Mouse (Mus musculus) kidney, adult 9 months (tissue): ENCODE data around the gene Lix1.

Source experiments
- DNase-seq: peaks from one replicate; pipeline ENCODE4 v3.0.0; 2022

Lix1 gene

DNA sequence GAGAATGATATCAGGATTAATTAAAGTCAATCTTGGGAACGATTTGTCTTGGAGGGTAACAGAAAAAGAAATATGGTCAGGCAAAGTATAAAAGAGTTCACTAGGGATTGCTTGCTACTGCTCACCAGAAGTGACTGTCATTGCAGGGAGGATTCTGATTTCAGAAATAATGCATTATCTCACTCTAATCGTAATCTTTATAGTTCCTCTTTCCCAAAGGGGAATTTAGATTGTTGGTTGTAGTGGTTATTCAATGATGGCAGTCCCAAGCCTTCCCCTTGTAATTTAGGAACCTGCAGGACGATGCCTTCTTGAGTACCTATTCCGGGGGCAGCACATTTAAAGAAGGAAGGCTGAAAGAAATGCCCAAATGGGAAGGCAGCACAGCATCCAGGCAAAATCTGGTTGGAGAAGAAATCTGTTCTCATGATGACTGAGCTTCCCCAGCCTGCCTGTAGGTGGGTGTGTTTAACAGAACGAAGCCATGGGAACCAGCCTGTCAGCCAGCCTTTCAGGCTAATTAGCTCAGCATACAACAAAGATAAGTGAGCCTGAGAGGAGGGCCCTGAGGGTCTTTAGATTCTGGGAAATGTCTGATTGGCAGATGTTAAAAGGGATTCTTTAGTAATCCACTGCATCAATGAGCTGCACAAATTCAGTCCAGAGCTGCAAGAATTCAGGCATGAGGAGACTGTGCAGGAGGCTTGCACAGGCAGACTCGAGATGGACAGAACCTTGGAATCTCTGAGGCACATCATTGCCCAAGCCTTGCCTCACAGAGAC is at the start of gene Lix1:
Gene Lix1, plus strand, starts transcription at position 451 of the 783 bp plus-strand sequence.
- DNase-seq = peak; percentile 22

DNA sequence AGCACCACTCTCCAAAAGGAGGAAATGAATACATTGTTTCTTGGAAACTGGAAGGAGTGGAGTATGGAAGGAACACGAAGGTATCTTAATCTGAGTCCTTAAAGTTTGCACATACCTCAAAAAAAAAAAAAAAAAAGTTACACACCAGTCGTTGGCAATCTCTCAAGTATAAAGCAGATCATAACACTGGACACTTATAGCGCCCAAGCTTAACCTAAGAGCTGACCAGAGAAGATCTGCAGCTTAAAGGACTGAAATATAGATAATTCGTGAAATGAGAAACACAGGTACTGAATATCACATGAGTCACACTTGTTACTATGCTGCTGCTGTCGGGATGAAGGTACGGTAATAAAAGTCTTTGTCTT is 28.9 kb upstream of the Lix1 start:
- no peak for DNase-seq

DNA sequence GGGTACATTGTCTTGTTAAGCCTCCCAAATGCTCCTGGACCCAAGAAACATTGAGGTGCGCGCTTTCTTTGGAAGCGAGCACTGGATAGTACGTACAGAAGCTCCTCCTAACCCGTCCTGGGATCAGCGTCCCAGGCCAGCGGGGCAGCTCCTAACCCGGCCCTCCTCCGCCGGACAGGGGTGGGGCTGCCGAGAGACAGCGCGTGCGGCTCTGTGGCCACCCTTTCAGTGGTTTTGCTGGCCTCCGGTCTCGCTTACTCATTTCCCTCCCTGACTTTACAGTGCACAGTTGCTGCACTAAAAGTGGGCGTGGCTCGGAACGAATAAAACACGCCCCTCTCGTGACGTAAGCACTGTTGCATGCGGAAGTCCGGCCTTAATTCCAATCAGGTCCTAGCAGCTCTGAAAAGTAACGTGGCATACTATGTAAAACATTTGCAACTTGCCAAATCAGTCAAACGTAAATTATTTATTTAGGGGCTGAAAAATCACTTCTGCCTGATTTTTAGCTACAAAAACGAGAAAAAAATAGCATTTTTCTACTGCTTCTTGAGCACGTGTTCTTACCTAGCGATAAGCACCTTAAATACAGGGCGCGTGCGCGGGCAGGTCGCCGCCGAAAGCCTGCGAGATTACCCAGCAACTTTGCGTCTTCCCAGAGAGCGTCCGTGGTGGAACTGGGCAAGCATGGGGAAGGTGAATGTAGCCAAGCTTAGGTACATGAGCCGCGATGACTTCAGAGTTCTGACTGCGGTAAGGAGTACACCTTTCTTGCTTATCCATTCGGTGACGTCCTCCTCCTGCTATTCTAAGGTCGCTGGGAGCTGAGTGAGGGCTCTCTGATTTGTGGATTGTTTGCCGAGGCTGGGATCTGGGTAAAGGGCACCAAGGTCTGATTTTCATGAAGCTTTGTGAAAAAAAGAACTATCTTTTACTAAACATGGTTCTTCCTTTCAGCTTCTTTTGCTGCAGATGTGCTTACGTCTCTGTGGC is 28.3 kb upstream of the Lix1 start, which contains the start of gene Riok2:
Gene Riok2, plus strand, starts transcription at position 392 of the 993 bp plus-strand sequence.
- DNase-seq = peak; percentile 99

DNA sequence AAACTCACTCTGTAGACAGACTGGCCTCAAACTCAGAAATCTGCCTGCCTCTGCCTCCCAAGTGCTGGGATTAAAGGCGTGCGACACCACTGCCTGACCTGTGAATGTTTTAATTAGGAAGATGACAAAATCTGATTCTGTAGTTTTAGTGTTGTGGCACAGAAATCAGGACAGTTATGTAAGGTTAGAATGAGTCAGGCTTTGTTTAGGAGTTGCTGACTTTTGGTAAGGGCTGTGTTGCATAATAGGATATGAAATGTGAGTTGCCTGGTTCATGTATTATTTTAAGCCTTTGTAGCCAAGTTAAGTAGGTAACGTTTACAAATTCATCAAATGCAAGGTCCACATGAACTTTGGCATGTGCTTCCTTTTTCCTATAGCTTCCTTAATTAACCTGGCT is 26.9 kb upstream of the Lix1 start:
- DNase-seq = no peak

DNA sequence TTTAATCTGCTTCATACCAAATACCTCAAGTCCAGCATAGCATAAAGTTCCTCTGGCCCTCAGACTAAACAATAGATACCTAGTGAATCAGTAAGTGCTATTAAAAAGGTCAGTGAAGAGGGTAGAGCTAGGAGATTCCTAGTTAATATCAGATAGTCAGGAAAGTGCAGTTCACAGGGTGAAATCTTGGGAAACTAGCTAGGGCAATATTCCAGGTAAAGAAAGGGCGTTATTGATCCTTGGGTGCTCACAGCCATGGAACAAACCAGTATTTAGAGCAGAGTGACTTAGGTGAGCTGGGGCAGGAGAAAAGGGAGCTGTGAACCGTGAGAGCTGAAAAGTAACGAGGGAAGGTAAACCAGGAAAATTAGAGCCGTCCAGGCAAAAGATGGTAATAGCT is 18.8 kb upstream of the Lix1 start:
- DNase-seq = no peak

DNA sequence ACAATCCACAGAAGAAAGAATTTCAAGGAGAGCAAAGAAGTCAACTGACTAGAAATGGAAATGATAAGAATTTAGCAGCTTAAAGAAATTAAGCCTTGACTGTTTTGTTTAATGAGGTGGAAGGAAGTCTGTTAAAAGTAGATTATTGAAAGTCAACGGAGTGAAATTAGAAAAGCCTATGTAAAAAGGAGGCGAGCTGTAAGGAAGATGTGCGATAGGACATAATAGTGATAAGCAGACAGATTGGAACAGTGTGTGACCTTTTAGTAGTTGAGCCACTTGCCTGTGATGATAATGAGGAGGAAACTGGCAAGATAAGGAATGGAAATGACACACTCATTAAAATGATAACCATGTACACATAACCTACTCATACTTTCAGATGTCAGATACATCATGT is 18.0 kb upstream of the Lix1 start:
- no peak for DNase-seq

DNA sequence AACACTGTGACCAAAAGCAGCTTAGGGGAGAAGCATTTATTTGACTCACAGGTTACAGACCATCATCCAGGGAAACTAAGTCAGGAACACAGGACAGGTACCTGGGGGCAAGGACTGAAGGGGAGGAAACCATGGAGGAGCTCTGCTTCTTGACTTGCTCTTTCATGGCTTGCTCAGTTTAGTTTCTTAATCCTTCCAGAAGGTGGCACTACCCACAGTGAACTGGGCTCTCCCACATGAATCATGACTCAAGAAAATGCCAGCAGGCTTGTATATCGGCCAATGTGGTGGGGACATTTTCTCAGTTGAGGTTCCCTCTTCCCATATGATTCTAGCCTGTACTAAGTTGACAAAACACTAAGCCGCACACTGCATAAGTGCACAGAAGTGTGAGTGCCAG is 16.4 kb upstream of the Lix1 start:
- no peak for DNase-seq

DNA sequence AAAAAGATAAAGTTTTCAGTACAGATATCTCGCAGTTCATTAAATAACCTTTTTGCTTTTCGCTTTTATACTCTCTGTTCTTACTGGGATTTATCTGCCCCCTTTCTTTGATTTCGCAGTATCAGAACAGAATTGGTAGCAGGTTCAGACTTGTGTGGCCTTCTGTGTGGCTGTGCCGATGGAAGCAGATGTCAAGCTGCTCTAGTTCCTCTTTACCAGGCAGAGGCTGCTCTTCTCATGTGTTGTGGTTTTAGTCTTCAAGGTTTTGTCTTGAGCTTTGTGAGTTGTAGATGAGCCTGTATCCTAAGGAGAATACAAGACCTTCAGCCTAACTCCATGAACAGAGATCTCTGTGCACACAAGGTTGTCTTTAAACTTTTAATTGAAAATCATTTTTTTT is 10.6 kb upstream of the Lix1 start:
- no peak for DNase-seq

DNA sequence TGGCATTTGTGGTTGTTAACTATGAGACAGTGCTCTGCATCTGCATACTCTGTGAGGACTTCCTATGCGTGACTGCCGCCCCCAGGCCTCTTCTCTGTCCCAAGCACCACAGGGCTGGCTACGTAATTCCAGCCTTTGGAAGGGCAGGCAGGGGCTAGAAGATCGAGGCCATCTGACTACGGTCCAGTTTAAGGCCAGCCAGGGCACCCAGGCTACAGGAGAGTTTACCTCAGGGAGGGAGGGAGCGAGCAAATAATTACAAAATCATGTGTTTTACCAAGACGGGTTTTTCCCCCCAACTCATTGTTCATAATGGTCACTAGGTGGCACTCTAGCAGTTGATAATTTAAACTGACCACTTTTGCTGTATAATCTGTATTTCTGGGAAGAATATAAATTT is 9.6 kb upstream of the Lix1 start:
- peak; percentile 62 for DNase-seq

DNA sequence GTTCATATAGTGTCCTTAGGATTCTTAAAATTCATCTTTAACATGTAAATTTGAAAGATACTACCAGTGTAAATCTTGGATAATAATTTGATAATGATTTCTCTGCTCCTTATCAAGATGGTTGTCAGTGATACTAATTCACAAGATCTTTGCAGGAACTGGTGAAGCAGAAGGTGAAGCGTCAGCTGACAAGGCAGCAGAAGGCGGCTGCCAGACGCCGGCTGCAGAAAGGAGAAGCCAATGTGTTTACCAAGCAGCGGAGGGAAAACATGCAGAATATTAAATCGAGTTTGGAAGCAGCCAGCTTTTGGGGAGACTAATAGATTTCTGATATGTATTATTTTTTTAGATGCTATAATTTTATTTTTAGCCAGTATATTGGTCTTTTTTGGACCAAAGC is 9.2 kb upstream of the Lix1 start:
- no peak for DNase-seq

DNA sequence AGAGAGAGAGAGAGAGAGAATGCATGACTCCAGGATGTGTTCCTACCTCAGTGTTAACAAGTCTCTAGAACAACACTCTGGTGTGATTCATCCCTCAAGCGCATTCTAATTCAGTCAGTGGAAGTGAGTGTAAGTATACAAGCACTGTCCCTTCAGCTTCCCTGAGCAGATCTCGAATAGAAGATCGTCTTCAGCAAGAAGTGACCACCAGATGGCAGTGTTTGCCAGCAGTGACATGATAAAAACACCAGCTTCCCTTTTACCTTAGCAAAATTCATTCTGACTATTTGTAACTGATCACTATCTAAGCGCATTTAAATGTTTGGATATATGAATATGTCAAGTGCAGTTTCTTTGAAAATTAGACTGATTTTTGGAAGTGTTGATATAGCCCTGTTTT is 8.1 kb upstream of the Lix1 start:
- peak; percentile 78 for DNase-seq

DNA sequence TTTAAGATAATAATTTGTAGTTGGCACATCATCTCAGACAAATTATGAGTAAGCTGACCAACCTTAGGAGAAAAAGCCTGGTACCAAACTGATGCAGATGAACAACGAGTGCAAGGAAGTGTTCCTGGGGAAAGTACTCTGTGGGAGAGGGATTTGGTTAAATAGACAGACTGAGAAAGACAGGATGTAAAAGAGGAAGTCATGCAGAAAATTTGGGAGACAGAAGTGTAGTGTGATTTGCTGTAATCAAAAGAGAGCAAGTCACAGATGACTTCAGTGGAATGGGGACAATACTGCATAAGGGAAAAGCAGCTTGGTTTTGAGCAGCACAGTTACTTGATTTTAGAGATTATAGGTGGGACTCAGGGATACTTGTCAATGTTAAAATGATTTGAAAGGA is 5.6 kb upstream of the Lix1 start:
- DNase-seq = no peak

DNA sequence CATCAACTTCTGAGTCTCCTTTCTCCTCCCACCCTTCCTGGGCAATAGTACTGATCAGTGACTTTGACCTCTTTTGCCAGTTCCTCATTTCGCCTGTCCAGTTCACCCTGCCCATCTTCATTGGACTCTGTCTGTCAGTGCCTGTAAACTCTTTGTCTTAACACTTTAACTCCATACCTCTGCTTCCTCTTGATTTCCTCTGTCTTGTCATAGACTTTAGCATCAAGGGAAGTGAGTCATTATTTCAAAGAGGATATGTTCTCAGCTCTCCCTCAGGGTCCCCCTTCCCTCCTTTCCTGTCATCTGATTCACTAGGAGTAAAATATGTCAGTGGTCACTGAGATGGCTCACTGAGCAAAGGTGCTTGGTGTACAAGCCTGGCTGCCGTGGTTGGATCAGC is 3.8 kb upstream of the Lix1 start:
- DNase-seq = no peak

DNA sequence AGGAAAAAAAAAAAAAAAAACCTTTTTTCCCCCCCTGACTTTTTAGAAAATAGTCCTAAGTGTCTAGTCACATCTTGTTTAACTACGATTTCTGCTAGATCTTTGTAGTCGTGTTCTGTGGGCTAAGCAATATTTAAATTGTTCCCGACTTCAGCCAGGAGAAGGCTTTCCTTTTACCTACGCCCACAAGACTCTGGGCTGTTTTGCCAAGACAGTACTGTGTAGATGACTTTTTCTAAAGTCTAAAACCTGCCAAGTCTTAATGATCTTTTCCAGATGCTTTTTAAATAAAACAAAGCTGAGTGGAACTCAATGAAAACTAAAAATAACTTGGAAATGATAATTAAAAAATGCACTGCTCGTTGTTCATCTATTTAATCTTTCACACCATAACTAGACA is 566 bp downstream of the Lix1 start:
- DNase-seq = no peak

DNA sequence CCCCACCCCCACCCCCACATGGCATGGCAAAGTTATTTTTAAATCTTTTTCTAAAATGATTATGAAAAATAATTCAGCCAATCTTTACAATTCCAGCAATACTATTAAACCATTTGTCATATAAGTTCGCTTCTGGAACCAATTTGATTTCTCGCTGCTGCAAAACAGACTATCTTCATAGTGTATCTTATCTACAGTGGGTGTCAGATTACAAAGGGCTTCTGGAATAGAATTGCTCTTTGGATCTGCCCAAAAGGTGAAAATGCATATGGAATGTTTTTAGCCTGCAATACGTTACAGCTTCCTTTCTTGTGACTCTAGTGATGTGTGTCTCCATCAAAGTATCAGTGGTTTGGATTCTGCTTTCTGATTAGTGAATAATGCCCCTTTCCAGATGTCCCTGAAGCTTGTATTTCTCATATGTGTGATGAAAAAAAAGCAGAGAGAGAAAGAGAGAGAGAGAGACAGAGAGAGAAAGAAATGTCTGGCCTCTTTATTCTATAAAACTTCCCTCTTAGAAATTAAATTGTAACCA is 1.2 kb downstream of the Lix1 start:
- no peak for DNase-seq

DNA sequence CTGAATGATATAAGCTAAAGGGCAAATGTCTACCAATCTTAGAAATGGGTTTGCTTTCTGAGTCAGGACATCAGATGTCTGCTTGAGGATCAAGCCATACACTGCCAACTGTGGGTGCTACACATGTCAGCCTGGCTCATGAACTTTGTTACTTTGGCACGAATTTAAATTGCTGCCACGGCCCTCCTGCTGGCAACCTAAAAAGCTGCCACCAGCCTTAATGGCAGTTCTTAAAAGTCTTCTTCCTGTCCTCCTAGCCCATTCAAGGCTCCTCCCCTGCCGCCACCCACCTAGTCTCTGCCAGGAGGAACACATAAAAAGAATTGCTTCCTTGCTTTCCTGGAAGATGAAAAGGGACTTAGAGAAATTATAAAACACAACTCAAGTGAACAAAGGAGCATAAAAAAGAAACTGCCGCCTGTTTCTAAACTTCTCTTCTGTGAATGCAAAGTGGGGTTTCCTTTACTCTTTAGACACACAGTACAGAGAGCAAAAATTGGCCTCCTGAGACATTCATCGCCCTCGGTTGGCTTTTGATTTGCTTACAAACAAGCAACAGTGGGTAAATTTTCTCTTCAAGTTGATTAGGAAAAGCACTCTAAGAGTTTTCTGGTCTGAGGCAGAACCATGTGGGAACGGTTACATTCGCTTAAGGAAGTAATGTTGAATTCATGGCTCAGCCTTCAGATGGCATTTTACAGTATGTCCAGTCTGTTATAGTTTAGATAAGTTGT is 2.5 kb downstream of the Lix1 start:
- peak; percentile 43 for DNase-seq

DNA sequence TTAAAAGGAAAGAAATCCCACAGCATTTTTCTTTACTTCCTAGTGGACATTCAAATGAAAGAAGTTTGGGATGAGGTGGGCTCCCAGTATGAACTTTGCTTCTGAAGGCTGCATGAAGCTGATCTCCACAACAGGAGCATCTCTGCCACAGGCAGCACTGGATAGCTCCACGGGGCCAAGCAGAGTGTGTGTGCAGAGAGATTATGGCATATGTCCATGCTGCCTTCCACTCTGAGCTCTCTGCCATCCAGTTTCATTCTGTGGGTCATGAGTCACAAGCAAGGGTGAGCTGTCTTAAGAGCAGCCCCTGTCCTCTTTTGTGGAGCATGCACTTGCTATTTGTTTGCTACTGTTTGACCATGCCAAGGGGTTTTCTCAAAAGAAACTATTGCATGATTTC is 3.1 kb downstream of the Lix1 start:
- no peak for DNase-seq

DNA sequence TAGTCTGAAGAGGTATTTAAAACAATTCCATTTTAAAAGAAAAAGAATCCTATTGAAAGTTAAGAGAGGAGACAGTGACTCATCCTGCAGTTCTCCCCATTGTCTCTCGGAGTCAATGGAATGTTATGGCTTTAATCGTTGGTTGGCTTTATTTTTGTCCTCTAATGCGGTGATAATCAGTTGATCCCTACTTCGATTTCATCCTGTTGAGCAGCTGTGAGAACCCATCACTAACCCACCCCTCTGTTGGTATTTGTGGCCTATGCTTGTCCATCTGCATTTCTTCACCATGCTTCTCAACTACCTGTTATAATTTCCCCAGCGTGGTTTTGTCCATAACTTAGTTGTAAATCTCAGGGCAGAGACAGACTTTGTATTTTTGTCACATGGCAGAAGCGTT is 5.7 kb downstream of the Lix1 start:
- DNase-seq = no peak

DNA sequence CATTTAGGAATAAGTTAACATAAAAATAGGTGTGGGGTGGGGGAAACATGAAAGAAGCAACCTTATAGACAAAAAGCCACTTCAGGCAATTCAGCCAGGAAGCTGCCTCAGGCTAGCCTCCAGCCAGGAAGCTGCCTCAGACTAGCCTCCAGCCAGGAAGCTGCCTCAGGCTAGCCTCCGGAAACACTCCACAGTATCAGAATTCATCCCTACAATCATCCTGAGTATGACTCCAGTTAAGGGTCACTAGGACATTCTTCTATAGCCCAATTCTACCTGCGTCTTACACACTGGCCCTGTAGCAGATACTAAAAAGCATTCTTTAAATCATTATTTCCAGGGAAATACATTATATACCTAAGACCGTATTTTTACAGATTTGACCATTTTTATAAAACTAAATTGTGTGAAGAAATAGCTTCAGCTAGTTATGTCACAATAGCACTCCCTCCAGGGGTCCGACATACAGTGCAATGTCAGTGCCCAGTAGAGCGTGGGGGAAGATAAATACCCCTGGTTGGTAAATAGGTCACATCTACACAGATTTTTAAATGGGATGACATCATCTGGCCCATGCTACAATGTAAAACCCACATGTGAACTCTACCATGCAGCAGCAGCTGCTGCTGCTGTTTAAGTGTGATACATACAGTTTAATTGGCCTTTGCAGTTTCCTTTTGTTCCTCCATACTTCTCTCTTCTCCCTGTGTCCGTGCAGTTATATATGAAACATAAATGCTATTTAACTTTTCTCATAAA is 6.4 kb downstream of the Lix1 start:
- no peak for DNase-seq

DNA sequence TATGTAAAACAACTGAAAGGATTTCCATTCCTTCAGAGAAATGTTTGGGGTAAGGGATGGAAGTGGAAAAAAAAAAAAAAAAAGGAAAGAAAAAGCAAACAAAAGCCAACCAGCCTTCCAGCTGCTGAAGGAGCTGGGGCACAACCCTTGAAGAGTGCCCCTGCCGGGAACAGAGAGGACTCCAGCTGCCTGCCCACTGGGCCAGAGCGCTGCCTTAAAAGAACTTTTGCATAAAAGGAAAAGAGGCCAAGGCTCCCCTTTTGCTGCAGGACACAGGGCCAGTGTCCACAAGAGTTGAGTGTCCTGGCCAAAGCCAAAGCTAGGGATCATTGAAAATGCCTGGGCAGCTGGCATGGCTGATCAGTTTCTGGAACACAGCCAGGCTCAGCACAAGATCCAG is 7.1 kb downstream of the Lix1 start:
- DNase-seq = no peak

DNA sequence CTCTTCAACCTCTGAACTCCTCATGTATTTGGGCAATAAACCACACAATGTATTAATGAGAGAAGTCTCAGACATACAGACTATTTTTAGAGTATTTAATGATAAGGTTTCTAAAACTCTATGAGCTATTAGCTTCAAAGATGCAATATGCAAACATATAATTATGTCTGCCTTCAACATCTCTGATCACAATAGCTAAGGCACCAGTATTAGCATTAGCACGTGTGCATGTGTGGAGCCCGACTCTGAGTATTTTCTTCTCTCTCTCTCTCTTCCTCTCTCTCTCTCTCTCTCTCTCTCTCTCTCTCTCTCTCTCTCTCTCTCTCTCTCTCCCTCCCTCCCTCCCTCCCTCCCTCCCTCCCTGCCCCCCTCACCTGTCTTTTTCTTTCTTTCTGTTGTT is 9.0 kb downstream of the Lix1 start:
- DNase-seq = no peak

DNA sequence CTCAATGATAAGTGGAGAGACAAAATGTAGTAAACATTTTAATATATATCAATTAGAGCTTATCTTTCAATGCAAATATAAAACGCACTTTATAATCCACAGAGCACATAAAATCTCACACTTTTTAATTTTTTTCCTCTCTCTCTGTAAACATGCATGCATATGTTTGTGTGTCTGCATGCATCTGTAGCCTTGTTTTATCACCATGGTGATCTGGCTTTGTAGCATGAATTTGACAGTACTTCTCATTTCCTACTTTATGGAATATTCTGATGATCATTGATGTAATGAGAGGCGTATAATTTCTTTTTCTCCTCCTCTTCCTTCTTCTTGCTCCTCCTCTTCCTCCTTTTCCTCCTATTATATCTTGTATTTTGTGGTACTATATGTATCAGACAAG is 9.7 kb downstream of the Lix1 start:
- no peak for DNase-seq
